Mouse (Mus musculus): Measurements from ENCODE around the gene Slc15a5.

GRCm38 (mm10) chr6:138041865-138042264 lies 37.9 kb downstream of the Slc15a5 start:
- TF ChIP-seq POLR2A (IDR thresholded peaks at IDR 0.05; ENCODE audit: insufficient read length, low read depth) = no peak
- no peak for TF ChIP-seq POLR2AphosphoS2 (IDR thresholded peaks at IDR 0.05; ENCODE audit: insufficient read length, low read depth)
- no peak for TF ChIP-seq TCF12 (IDR thresholded peaks at IDR 0.05; ENCODE audit: insufficient read depth, poor library complexity, severe bottlenecking)
- TF ChIP-seq USF1 (IDR thresholded peaks at IDR 0.05; ENCODE audit: low read depth) = no peak
- TF ChIP-seq TCF3 (IDR thresholded peaks at IDR 0.05; ENCODE audit: insufficient read length, low read depth) = no peak
- TF ChIP-seq REST (IDR thresholded peaks at IDR 0.05; ENCODE audit: insufficient read depth, insufficient read length) = no peak
- no peak for TF ChIP-seq E2F4 (IDR thresholded peaks at IDR 0.05; ENCODE audit: insufficient read depth)
- TF ChIP-seq MYOD1 (IDR thresholded peaks at IDR 0.05; ENCODE audit: control insufficient read depth in 1 of 3, insufficient read length in 2 of 3, low read depth in 2 of 3) = no peak
- TF ChIP-seq MAX (IDR thresholded peaks at IDR 0.05; ENCODE audit: low read depth) = no peak
- no peak for TF ChIP-seq SRF (IDR thresholded peaks at IDR 0.05; ENCODE audit: control insufficient read depth, insufficient read length, low read depth)
- no peak for TF ChIP-seq CEBPB (IDR thresholded peaks at IDR 0.05; ENCODE audit: insufficient read depth, poor library complexity, severe bottlenecking)
